Mouse (Mus musculus) limb, embryonic 11.5 days (tissue): ENCODE measurements at regions not wholly inside any gene's neighbourhood (a gene's known extent, or its start where the extent isn't known, plus 50 kb on each side); places are given as distances from the start of the nearest gene placed in this dataset.

ENCODE experiments used
- ATAC-seq: fragments of 200-750 bp; cut with Nextera tagmentation; 2 replicates; pipeline ENCODE4 v1.8.0; 2017; ENCODE audit warnings: low read depth; ENCODE audit not compliant: insufficient number of reproducible peaks, low FRiP score, low TSS enrichment
- DNase-seq: peaks from one replicate; pipeline ENCODE4 v3.0.0-alpha.2; 2015; ENCODE audit warnings: low spot score
- H3K27ac ChIP-seq: fragments of 300-500 bp; sonication (generic); replicated peaks from 2 replicates; pipeline ENCODE4 v1.5.1; 2014; ENCODE audit warnings: low read depth, mild to moderate bottlenecking, low read length
- H3K27me3 ChIP-seq: fragments of 300-500 bp; sonication (generic); 2 replicates; pipeline ENCODE4 v1.6.1; 2014; ENCODE audit warnings: mild to moderate bottlenecking, low read length, mixed read lengths; ENCODE audit not compliant: control insufficient read depth, insufficient read depth
- H3K36me3 ChIP-seq: fragments of 300-500 bp; sonication (generic); 2 replicates; pipeline ENCODE4 v1.6.1; 2014; ENCODE audit warnings: mild to moderate bottlenecking, low read length, moderate library complexity, mixed read lengths; ENCODE audit not compliant: control insufficient read depth, insufficient read depth
- H3K4me1 ChIP-seq: fragments of 300-500 bp; sonication (generic); 2 replicates; pipeline ENCODE4 v1.6.1; 2014; ENCODE audit warnings: low read length, mixed read lengths; ENCODE audit not compliant: control insufficient read depth, insufficient read depth
- H3K4me2 ChIP-seq: fragments of 300-500 bp; sonication (generic); 2 replicates; pipeline ENCODE4 v1.6.1; 2014; ENCODE audit warnings: low read depth, mild to moderate bottlenecking, moderate library complexity; ENCODE audit not compliant: severe bottlenecking
- H3K4me3 ChIP-seq: fragments of 300-500 bp; sonication (generic); 2 replicates; pipeline ENCODE4 v1.5.1; 2014; ENCODE audit warnings: low read depth, low read length
- H3K9ac ChIP-seq: fragments of 300-500 bp; sonication (generic); 2 replicates; pipeline ENCODE4 v1.6.1; 2014; ENCODE audit warnings: mild to moderate bottlenecking, low read length
- H3K9me3 ChIP-seq: fragments of 300-500 bp; sonication (generic); 2 replicates; pipeline ENCODE4 v1.6.1; 2016; ENCODE audit warnings: low read length; ENCODE audit not compliant: control insufficient read depth
- WGBS: fragments of 180-500 bp; shearing (Covaris S2); extraction: QIAGEN DNeasy Blood & Tissue Kit; methylation state at CpG from one replicate; pipeline ENCODE4 v1.1.7; 2014; 5-methylcytosine and 5-hydroxymethylcytosine counted together

GRCm38 (mm10) chr2:169501736-169502340 lies 85.7 kb downstream of the Gm11011 start:
- 76% methylated on average over 11 of the region's 11 CpGs for WGBS
- no peak overlapping the region for H3K27ac ChIP-seq
- H3K9me3 ChIP-seq: no peaks in the 10 kb centered on the region
- H3K4me2 ChIP-seq: no peak overlapping the region
- no peaks in the 10 kb centered on the region for H3K36me3 ChIP-seq
- no peak overlapping the region for H3K9ac ChIP-seq
- DNase-seq (no peak), ATAC-seq (no peak)
- H3K27me3 ChIP-seq: no peaks in the 10 kb centered on the region
- no peak overlapping the region for H3K4me3 ChIP-seq
- H3K4me1 ChIP-seq: peaks cover 13% of the 10 kb centered on the region

- H3K27me3 ChIP-seq: no peaks in the 10 kb centered on the region
- H3K9ac ChIP-seq: no peak overlapping the region
- no peak overlapping the region for H3K4me2 ChIP-seq
- peaks cover 4% of the 10 kb centered on the region; the same call in 1 of the 2 replicates for H3K4me1 ChIP-seq
- H3K9me3 ChIP-seq: no peaks in the 10 kb centered on the region
- H3K27ac ChIP-seq: no peak overlapping the region
- no peak overlapping the region for H3K4me3 ChIP-seq
- no peaks in the 10 kb centered on the region for H3K36me3 ChIP-seq
- DNase-seq: no peak
- no peak for ATAC-seq
- 88% methylated on average over 10 of the region's 10 CpGs for WGBS
These were observed 92.2 kb downstream of the Gm11011 start for GRCm38 (mm10) chr2:169495368-169495767.

DNA sequence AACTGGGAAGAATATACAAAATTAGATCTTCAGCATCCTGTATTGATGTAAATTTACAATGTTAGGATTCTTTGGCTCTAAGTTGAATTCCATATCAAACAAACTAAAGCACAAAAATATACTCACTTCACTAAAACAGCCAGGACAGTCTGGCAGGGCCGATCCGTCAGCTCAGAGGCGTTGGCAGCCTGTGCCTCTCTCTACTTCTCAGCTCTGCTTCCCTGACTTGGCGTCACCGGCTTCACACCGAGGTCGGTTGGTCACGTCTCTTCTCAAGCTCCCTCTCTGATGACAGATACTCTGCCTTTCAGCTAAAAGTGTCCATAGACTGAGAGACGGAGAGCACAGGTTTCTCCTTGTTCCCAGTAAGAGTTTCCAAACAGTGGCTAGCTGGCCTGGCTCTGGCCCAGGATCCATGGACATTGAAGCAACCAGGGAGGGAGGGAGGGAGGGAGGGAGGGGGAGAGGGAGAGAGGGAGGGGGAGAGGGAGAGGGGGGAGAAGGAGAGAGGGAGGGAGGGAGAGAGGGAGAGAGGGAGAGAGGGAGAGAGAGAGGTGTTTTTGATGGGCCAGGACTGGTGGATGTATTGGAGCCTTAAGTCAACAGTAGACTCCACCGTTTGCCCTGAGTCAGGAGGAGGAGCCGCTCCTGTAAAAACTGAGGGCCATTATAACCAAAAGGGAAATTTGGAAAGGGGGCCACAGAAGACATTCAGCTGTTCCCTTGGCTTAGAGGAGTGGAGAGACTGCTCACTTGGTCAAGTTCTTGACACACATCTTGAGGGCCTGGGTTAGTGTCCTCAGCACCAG lies 92.8 kb downstream of the Gm11011 start:
- no peak overlapping the region for H3K4me3 ChIP-seq
- H3K4me2 ChIP-seq: no peak overlapping the region
- H3K27me3 ChIP-seq: no peaks in the 10 kb centered on the region
- H3K4me1 ChIP-seq: peaks cover 4% of the 10 kb centered on the region; the same call in 1 of the 2 replicates
- H3K27ac ChIP-seq: no peak overlapping the region
- WGBS: 73% methylated on average over 11 of the region's 11 CpGs
- ATAC-seq (no peak), DNase-seq (no peak)
- no peak overlapping the region for H3K9ac ChIP-seq
- H3K9me3 ChIP-seq: no peaks in the 10 kb centered on the region
- H3K36me3 ChIP-seq: no peaks in the 10 kb centered on the region

GRCm38 (mm10) chr2:169493609-169494275 lies 93.8 kb downstream of the Gm11011 start:
- Histone ChIP-seq H3K27me3 (no peaks in the 10 kb centered on the region), H3K27ac (no peak overlapping the region), H3K4me1 (peaks cover 4% of the 10 kb centered on the region; the same call in 1 of the 2 replicates), H3K9me3 (no peaks in the 10 kb centered on the region), H3K36me3 (no peaks in the 10 kb centered on the region), H3K9ac (no peak overlapping the region), H3K4me2 (no peak overlapping the region; the same call in 1 of the 2 replicates), H3K4me3 (no peak overlapping the region)
- 59% methylated on average over 16 of the region's 16 CpGs for WGBS
- DNase-seq: no peak
- no peak for ATAC-seq

- WGBS: 56% methylated on average over 8 of the region's 8 CpGs
- no peak overlapping the region for H3K9ac ChIP-seq
- H3K9me3 ChIP-seq: no peaks in the 10 kb centered on the region
- H3K36me3 ChIP-seq: no peaks in the 10 kb centered on the region
- H3K4me1 ChIP-seq: peaks cover 4% of the 10 kb centered on the region
- H3K4me2 ChIP-seq: no peak overlapping the region
- no peak overlapping the region for H3K27ac ChIP-seq
- DNase-seq (no peak), ATAC-seq (no peak)
- no peak overlapping the region for H3K4me3 ChIP-seq
- H3K27me3 ChIP-seq: no peaks in the 10 kb centered on the region
These were observed 103.6 kb downstream of the Gm11011 start for GRCm38 (mm10) chr2:169483934-169484333.

DNA sequence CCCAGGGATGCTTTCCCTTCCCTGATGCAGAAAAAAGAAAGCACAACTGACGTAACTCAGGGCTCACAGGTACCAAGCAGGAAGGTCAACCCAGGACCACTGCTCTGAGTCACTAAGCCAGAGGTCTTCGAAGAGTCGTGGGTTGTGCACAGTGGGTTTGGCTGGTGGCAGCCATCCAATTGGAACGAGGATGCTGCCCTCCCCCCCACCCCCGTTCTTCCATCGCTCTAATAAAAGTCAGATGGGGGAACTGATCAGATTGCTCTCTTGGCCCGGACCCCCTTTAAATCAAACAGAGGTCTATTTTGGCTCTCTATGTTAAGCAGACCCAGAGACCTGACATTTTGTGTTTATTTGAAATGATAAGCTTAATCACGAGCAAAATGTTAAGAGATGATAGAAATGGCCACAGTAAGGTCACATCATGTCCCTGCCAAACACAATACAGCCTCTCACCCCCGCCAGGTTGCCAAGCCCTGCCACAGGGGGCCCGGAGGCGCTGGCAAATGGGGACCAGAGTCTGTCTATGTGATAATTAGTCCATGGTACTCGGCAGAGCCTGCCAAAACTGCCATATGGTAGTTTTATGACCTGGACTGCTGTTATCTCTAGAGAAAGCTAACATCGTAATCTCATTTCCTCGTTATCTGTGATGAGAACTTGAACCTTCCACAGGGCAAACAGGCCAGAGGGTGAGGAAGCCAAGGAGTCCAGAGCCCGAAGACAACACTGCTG lies 105.6 kb downstream of the Gm11011 start:
- DNase-seq (no peak), ATAC-seq (no peak)
- H3K36me3 ChIP-seq: no peaks in the 10 kb centered on the region
- H3K4me1 ChIP-seq: peaks cover 4% of the 10 kb centered on the region
- no peaks in the 10 kb centered on the region; the same call in 1 of the 2 replicates for H3K9me3 ChIP-seq
- no peak overlapping the region for H3K4me3 ChIP-seq
- no peaks in the 10 kb centered on the region for H3K27me3 ChIP-seq
- no peak overlapping the region for H3K4me2 ChIP-seq
- WGBS: 26% methylated on average over 15 of the region's 15 CpGs
- no peak overlapping the region for H3K27ac ChIP-seq
- H3K9ac ChIP-seq: no peak overlapping the region

DNA sequence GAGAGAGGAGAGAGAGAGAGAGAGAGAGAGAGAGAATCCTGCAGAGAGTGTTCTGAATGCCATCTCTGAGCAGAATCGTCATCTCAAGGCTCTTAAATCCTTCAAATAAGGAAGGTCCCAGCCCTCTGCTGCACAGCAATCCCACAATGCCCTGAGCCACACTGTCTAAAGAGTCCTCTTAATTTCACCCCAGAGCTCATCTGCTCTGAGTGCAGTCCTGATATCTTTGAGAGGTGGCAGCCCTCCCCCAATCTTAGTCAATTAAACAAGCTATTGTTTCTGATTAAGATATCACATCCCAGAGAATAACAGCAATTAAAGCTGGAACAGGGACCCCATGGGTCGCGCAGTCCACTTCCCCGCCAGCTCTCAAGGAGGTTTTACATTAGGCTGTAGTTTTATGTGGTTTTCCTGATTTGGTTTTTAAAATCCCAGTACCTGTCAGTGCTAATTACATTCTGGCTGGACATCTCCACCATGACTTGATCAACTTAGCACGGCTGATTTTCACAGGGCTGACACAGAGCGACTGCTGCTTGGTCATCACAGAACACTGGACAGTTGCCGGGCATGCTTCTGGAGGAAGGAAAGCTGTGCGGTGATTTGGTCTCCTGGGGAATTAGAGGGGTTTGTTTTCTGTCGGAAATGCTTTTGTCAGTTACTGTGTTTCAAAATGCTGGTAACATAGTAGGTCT lies 113.0 kb downstream of the Gm11011 start:
- Histone ChIP-seq H3K4me3 (no peak overlapping the region), H3K27ac (no peak overlapping the region), H3K9me3 (no peaks in the 10 kb centered on the region; the same call in 1 of the 2 replicates), H3K4me1 (no peaks in the 10 kb centered on the region), H3K27me3 (no peaks in the 10 kb centered on the region), H3K4me2 (no peak overlapping the region), H3K36me3 (no peaks in the 10 kb centered on the region), H3K9ac (no peak overlapping the region)
- no peak for ATAC-seq
- DNase-seq: no peak
- WGBS: 47% methylated on average over 9 of the region's 9 CpGs
